Mouse (Mus musculus) retina, adult 2 months (tissue): ENCODE results near the gene Slc35f2.

ENCODE experiments used
- DNase-seq: peaks from one replicate; pipeline ENCODE4 v3.0.0-alpha.2; 2012; ENCODE audit warnings: low read depth, low spot score

Slc35f2 gene

DNA sequence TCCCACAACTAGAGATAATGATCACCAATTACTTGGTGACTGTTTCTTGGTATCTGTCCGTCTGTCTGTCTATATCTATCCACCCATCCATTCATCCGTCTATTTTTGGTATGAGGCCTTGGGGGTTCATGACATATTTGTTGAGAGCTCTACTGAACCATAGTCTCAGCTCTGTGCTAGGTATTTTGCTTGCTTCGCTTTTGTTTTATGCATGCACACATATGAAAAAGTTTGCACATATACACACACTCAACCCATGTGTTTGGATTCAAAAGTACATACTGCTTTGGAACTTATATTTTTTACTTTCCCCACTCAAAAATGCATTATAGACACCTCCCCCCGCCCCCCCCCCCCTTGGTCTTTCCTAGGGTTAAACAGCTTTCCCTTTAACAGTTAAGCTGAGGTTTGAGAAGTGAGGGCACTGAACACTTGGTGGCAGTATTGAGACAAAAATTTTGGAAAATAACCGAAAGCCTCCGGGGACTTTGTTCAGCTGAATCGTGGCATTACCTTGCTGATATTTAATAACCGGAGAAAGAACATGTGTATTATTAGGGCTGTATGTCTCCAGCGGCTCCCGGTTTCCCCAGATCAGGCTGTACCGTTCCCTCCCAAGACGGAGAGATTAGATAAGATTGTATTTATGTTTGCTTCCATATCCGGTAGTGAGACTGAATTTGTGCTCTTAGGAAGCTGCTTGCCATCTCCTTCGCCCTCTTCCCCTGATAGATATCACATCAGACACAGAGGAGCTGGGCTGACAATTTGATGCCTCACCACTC lies 57.9 kb downstream of the Slc35f2 start:
- peak; percentile 38 for DNase-seq

DNA sequence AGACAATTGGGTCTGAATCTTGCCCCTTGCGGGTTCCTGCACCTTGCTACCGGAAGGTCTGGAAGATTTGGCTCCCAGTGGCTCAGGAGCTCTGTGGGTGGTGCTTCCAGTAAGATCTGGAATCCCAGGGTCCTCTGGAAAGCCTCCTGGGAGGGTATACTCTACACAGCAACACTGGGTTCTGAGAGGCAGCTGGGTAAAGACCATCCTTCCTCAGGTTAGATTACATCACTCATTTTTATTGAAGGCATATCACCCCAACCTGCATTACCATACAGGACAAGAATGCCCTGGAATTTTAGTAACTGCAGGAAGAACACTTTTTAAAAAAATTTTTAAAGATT lies 58.5 kb downstream of the Slc35f2 start:
- no peak for DNase-seq

DNA sequence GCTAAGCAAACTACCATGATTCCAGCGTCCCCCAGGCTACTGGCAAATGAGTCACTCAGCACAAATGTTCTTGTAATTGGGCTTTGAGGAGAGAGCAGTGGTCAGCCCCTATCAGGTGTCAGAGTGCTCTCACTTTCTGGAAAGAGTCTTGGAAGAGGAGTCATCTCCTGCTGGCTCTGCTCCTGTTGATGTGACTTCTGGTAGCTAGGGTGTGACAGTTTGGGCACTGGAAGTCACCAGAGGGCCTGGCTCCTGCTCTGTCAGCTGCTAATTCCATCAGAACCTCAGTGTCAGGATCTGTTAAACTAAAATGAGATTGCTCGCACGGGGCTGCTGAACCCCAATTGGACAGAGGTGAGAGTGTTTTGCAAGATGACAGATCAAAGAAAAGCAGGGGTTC lies 63.7 kb downstream of the Slc35f2 start:
- no peak for DNase-seq

DNA sequence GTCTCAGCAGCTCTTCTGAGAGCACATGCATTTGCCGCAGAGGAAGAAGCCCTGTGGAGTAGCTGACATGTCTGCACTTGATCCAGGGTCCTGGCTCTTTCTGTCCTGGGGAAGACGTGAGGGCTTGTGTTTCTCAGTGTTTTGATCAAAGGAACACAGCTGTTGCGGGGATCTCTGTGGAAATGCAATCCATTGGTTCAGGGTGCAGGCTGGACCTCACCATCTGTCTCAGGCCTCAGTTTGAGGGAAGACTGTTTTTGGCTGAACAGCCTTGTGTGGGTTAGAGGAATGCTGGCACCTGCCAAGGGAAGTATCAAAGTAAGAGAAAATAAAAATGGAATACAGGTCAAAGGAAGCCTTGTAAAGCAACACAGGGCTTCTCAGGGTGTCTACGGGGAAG lies 64.6 kb downstream of the Slc35f2 start:
- no peak for DNase-seq

DNA sequence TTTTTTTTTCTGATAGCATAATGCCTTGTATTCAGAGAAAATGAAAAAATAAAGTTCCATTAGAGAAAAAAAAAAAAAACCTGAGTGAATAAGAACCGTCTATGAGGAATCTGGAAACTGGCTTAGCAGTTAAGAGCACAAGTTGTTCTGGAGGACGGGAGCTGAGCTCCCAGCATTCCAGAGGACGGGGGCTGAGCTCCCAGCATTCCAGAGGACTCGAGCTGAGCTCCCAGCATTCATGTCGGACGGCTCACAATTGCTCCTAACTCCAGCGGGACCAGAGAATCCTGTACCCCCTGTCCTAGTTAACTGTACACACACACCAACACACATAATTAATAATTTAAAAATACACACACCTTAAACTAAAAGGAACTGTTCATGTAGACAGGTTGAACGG lies 67.5 kb downstream of the Slc35f2 start:
- no peak for DNase-seq

DNA sequence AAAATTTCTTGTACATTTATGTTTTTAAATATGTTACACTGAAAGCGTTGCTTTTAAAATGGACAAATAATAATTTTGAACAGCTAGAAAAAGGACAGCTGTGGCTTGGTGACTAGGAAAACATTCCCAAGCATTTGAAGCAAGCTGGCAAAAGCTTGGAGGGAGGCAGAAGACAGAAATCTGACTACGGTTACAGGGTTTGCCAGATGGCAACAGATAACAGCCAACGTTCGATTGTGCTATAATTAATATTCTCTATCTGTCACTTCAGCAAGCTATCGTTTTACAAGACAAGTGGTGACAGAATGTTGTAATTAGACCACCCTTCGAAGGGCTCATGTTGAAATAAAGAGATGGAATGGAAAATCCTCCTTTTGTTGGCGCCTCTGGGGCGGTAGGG lies 77.2 kb downstream of the Slc35f2 start:
- DNase-seq = no peak

DNA sequence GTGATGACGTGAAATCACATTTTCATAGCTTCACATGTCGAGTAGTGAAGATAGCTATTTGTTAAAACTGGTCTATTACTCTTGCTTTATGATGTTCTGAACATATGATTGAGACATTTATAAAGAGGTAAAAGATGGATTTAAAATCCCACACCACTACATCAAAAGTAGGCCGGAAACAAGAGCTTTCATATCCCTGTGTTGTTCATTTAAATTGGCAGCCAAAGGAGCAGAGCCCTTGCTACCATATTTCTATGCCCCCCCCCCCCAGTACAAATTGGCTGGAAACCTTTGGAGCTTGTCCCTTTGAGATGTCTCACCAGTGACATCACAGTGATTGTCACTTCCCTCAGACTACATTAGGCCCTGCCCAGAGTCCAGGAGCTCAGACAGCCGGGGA lies 78.5 kb downstream of the Slc35f2 start, which contains the start of gene Sln:
Gene Sln (plus strand): TSS at position 301 of the 400 bp plus-strand sequence.
- DNase-seq = no peak

DNA sequence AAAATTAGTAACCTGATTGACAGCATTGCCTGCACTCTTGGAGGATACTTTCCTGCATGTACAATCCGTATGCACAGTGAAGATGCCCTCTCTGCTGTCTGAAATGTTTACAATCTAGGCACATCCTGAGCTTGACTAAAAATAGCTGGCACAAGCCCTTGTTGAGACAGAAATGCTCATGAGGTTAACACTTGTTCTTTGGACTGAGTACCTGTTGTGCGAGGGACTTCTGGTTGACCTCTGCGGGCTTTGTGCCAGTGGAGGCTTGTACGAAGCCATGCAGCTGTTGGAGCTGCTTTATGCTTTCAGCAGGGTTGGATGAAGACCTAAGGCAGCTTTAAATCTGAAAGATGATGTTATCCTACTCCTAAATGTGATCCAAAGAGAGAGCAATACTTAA lies 80.8 kb downstream of the Slc35f2 start:
- no peak for DNase-seq

DNA sequence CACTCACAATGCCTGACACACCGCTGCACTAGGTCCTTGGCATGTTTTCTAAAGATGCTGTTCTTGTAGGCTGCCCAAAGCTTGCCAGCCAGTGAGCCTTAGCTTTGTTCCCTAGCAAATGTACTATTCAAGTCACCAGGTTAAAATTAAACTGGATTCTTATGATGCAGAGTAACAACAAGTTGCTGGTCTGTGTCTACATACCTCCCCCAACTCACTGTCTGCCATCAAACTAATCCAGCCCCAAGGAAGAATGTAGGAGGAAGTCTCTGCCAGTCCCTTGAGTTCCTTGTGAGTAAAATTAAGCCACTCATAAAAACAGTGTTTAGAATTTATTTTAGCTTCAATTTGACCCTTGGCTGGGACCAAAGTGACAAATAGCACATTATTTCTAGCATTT lies 82.3 kb downstream of the Slc35f2 start:
- DNase-seq = no peak

DNA sequence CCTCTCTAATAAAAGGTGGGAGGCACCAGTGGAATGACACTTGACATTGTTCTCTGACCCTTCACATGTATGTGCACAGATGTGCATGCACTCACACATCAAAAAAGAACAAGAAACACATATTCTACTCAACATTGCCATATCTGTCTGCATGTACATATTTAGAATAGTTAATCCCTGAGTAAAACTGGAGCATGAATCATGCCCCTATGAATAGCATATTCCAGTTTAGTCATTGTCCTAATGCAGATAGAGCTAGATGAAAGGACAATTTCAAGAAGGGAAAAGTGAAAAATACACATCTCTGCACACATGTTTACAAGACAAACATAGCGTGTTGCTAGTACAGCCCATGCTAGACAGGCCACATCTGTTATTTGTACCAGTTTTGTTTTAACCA lies 83.2 kb downstream of the Slc35f2 start:
- no peak for DNase-seq

DNA sequence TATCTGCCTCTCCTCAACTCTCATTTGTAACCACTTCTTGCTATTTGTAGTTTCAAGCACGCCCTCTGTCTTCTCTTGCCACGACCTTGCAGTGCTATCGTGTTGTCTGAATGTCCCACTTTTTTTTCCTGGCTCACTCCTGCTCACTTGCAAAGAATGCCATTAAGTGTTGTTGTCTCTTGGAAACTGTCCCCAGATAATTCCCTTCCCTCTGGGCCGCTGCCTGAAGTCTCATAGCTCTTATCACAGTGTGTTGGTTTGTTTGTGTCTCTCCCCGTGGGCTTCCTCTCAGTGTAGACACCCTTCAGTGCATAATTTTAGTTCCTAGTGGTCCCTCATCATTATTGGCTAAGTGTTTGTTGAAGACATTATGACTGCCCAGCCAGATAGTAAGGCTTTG lies 86.5 kb downstream of the Slc35f2 start:
- no peak for DNase-seq
